Mouse (Mus musculus): ENCODE measurements around the gene Fgd6. TPM values are rescaled to one million over a fixed set of nuclear protein-coding genes. Genes with fewer than 3 reads are reported as not detected.

Gene Fgd6
- polyA plus RNA-seq, 1 experiment from 2014 or later: 5.2 TPM

- Histone ChIP-seq H3K9me3 (replicated peaks) (no peaks in the 10 kb centered on the region), H3K4me1 (no peaks in the 10 kb centered on the region), H3K27me3 (no peaks in the 10 kb centered on the region), H3K4me2 (replicated peaks) (no peak overlapping the region), H3K9ac (no peak overlapping the region), H3K4me3 (no peak overlapping the region), H3K36me3 (peaks cover 16% of the 10 kb centered on the region), H3K27ac (no peak overlapping the region)
- no peak for ATAC-seq (ENCODE audit: low FRiP score)
- 90% methylated on average over 4 of the region's 4 CpGs for WGBS
Measured at GRCm38 (mm10) chr10:94021059-94021458, 14.7 kb upstream of the Fgd6 start.

GRCm38 (mm10) chr10:94025079-94025478 lies 10.7 kb upstream of the Fgd6 start:
- H3K27ac ChIP-seq: no peak overlapping the region
- 94% methylated on average over 8 of the region's 8 CpGs for WGBS
- ATAC-seq (ENCODE audit: low FRiP score): 0 out of 2 replicates have a peak, but pooled peaks have one; percentile 35
- H3K4me3 ChIP-seq: no peak overlapping the region
- H3K27me3 ChIP-seq: no peaks in the 10 kb centered on the region
- H3K4me1 ChIP-seq: no peaks in the 10 kb centered on the region
- peaks cover 29% of the 10 kb centered on the region for H3K36me3 ChIP-seq
- no peaks in the 10 kb centered on the region for H3K9me3 ChIP-seq (replicated peaks)
- no peak overlapping the region for H3K9ac ChIP-seq
- H3K4me2 ChIP-seq (replicated peaks): no peak overlapping the region

GRCm38 (mm10) chr10:94028493-94028892 lies 7.3 kb upstream of the Fgd6 start:
- ATAC-seq (ENCODE audit: low FRiP score): no peak
- H3K36me3 ChIP-seq: peaks cover 33% of the 10 kb centered on the region
- H3K27ac ChIP-seq: no peak overlapping the region
- no peaks in the 10 kb centered on the region for H3K9me3 ChIP-seq (replicated peaks)
- 85% methylated on average over 6 of the region's 6 CpGs for WGBS
- H3K4me1 ChIP-seq: peaks cover 7% of the 10 kb centered on the region
- H3K4me2 ChIP-seq (replicated peaks): no peak overlapping the region
- no peak overlapping the region for H3K4me3 ChIP-seq
- H3K9ac ChIP-seq: no peak overlapping the region
- no peaks in the 10 kb centered on the region for H3K27me3 ChIP-seq

- H3K4me3 ChIP-seq: no peak overlapping the region
- H3K9ac ChIP-seq: no peak overlapping the region
- H3K4me1 ChIP-seq: peaks cover 19% of the 10 kb centered on the region
- no peaks in the 10 kb centered on the region for H3K27me3 ChIP-seq
- 93% methylated on average over 6 of the region's 6 CpGs for WGBS
- H3K4me2 ChIP-seq (replicated peaks): no peak overlapping the region
- H3K36me3 ChIP-seq: peaks cover 17% of the 10 kb centered on the region
- no peaks in the 10 kb centered on the region for H3K9me3 ChIP-seq (replicated peaks)
- H3K27ac ChIP-seq: no peak overlapping the region
- ATAC-seq (ENCODE audit: low FRiP score): no peak
Measured at GRCm38 (mm10) chr10:94031164-94031563, 4.6 kb upstream of the Fgd6 start.

DNA sequence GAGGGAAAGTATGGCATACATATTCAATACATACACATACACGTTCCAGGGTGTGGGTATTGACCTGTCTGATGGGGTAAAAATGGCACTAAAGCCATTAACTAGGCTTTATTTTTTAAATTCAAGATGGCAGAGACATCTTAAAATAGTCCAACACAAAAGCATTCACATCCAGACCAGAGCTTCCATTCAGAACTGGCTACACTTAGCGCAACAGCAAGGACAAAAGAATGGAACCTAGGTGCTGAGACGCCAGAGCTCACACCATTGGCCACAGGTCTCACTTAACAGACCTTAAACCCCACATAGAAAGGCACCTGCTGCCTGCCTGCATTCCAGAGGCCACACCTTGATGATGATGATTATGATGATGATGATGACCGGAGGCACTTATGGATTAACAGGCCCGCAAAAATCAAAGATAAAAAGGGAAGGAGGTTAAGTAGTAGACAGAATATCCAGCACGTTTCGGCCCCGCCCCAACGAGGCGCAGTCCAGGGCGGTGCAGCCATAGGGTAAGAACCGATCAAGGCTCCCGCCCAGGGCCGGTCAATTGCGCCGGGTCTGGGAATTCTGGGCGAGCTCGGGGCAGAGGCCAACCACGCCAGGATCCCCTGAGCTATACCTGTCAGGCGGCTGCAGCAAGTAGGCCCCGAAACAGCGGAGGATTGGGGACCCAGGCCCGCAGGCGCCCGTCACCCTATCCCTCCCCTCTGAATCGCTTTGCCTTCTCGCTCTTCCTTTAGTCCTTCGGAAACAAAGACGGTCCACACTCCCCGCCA lies 734 bp upstream of the Fgd6 start:
- 2% methylated on average over 30 of the region's 30 CpGs for WGBS
- Histone ChIP-seq H3K4me1 (peaks cover 19% of the 10 kb centered on the region), H3K27ac (peak overlapping the region; percentile 56), H3K27me3 (no peaks in the 10 kb centered on the region), H3K9me3 (replicated peaks) (no peaks in the 10 kb centered on the region), H3K4me3 (peak overlapping the region; percentile 59), H3K4me2 (replicated peaks) (peak overlapping the region; percentile 61), H3K9ac (peak overlapping the region; percentile 78), H3K36me3 (peaks cover 5% of the 10 kb centered on the region; the same call in 1 of the 2 replicates)
- peak; percentile 87 for ATAC-seq (ENCODE audit: low FRiP score)

GRCm38 (mm10) chr10:94036375-94036758 lies 566 bp downstream of the Fgd6 start:
- ATAC-seq (ENCODE audit: low FRiP score): no peak; the same call in 1 of the 2 replicates
- Histone ChIP-seq H3K9ac (peak overlapping the region; percentile 87), H3K9me3 (replicated peaks) (no peaks in the 10 kb centered on the region), H3K36me3 (no peaks in the 10 kb centered on the region), H3K4me3 (peak overlapping the region; percentile 59), H3K4me1 (peaks cover 19% of the 10 kb centered on the region), H3K4me2 (replicated peaks) (peak overlapping the region; percentile 57), H3K27ac (peak overlapping the region; percentile 62), H3K27me3 (no peaks in the 10 kb centered on the region)
- under 1% methylated on average over 29 of the region's 32 CpGs for WGBS

DNA sequence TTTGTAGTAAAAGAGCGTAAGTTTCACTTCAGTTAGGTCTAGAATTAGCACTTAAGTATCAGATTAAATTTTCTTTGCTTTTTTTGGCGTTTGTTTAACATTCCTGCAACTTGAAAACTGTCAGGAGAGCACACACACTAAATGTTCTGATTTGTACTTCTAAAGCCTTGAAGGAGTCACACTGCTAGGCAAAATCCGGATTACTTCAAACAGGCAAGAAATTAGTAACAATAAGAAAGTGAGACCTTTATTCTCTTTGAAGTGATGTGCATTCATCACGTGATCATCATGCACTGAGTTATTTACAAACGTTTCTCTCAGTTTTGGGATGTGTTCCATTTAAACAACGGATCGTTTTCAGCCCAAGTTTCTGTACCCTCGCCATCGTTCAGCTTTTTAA lies 1.4 kb downstream of the Fgd6 start:
- Histone ChIP-seq H3K27ac (no peak overlapping the region), H3K9ac (no peak overlapping the region), H3K27me3 (no peaks in the 10 kb centered on the region), H3K4me3 (peak overlapping the region; percentile 59; the same call in 1 of the 2 replicates), H3K9me3 (replicated peaks) (no peaks in the 10 kb centered on the region), H3K4me2 (replicated peaks) (peak overlapping the region; percentile 57), H3K36me3 (no peaks in the 10 kb centered on the region), H3K4me1 (peaks cover 19% of the 10 kb centered on the region)
- no peak for ATAC-seq (ENCODE audit: low FRiP score)
- 52% methylated on average over 9 of the region's 9 CpGs for WGBS

- no peak for ATAC-seq (ENCODE audit: low FRiP score)
- 73% methylated on average over 4 of the region's 4 CpGs for WGBS
- Histone ChIP-seq H3K27me3 (no peaks in the 10 kb centered on the region), H3K9me3 (replicated peaks) (no peaks in the 10 kb centered on the region), H3K27ac (no peak overlapping the region), H3K4me1 (peaks cover 19% of the 10 kb centered on the region), H3K36me3 (no peaks in the 10 kb centered on the region), H3K4me3 (no peak overlapping the region), H3K4me2 (replicated peaks) (no peak overlapping the region), H3K9ac (no peak overlapping the region)
Measured at GRCm38 (mm10) chr10:94037596-94037995, 1.8 kb downstream of the Fgd6 start.

DNA sequence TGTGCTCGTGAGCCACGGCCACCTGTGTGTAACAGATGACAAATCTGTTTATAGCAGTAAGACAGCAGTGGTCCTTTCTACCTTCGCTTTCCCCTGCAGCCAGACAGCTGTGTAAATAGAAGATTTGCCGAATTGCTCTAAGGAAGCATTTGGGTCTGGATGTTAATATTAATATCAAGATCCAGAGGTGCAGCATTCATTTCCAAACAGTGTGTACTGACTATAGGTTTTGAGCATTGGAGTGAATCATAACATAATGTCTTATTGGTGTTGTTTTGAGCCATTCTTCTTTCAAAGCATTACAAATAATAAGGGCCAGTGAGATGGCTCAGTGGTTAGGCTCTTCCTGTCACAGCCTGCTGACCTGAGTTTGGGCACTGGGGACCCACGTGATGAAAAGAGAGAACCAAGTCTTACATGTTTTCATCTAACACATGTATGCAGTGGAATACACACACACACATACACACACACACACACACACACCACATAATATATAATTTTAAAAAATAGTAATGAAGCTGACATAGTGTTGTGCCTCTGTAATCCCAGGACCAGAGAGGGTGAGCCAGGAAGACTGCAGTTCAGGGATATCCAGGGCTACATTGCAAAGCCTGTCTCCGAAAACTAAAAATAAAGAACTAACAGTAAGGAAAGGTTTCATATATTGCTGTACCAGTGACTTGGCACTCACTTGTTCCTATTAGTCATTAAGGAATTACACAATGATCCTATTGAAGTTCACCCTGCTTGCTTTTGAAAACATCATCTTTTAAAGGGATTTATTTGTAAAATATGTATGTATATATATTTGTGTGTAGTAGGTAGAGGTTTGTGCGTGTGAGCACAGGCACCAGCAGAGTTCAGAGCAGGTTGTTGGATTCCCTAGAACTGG lies 2.8 kb downstream of the Fgd6 start:
- Histone ChIP-seq H3K4me1 (peaks cover 11% of the 10 kb centered on the region), H3K36me3 (no peaks in the 10 kb centered on the region), H3K4me2 (replicated peaks) (no peak overlapping the region), H3K9ac (no peak overlapping the region), H3K9me3 (replicated peaks) (no peaks in the 10 kb centered on the region), H3K4me3 (no peak overlapping the region), H3K27ac (no peak overlapping the region), H3K27me3 (no peaks in the 10 kb centered on the region)
- ATAC-seq (ENCODE audit: low FRiP score): no peak
- WGBS: 71% methylated on average over 7 of the region's 7 CpGs

- no peak overlapping the region for H3K27ac ChIP-seq
- 25% methylated on average over 10 of the region's 10 CpGs for WGBS
Measured at GRCm38 (mm10) chr10:94043908-94044307, 8.1 kb downstream of the Fgd6 start.

DNA sequence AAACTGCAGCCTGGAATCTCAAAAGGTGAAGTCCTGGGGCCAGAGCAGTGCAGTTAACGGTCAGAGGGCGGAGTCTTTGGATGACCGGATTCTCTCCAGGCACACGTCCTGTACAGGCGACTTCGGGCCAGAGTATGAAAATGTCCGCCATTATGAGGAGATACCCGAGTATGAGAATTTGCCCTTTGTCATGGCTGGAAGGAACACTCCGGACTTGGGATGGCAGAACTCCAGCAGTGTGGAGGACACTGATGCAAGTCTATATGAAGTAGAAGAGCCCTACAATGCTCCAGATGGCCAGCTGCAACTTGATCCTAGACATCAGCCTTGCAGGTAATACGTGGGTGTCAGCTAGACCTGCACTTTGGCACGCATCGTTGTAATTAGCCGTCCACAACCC lies 9.5 kb downstream of the Fgd6 start:
- H3K27me3 ChIP-seq: no peaks in the 10 kb centered on the region
- no peak overlapping the region for H3K9ac ChIP-seq
- H3K4me2 ChIP-seq (replicated peaks): no peak overlapping the region
- peaks cover 12% of the 10 kb centered on the region; the same call in 1 of the 2 replicates for H3K36me3 ChIP-seq
- 94% methylated on average over 13 of the region's 13 CpGs for WGBS
- no peaks in the 10 kb centered on the region for H3K4me1 ChIP-seq
- H3K4me3 ChIP-seq: no peak overlapping the region
- no peaks in the 10 kb centered on the region for H3K9me3 ChIP-seq (replicated peaks)
- no peak overlapping the region for H3K27ac ChIP-seq
- no peak for ATAC-seq (ENCODE audit: low FRiP score)

More at GRCm38 (mm10) chr10:94043908-94044307, 8.1 kb downstream of the Fgd6 start:
- Histone ChIP-seq H3K9me3 (replicated peaks) (no peaks in the 10 kb centered on the region), H3K4me2 (replicated peaks) (no peak overlapping the region), H3K36me3 (peaks cover 12% of the 10 kb centered on the region; the same call in 1 of the 2 replicates), H3K4me1 (no peaks in the 10 kb centered on the region), H3K27me3 (no peaks in the 10 kb centered on the region), H3K9ac (no peak overlapping the region), H3K4me3 (no peak overlapping the region)
- ATAC-seq (ENCODE audit: low FRiP score): no peak

DNA sequence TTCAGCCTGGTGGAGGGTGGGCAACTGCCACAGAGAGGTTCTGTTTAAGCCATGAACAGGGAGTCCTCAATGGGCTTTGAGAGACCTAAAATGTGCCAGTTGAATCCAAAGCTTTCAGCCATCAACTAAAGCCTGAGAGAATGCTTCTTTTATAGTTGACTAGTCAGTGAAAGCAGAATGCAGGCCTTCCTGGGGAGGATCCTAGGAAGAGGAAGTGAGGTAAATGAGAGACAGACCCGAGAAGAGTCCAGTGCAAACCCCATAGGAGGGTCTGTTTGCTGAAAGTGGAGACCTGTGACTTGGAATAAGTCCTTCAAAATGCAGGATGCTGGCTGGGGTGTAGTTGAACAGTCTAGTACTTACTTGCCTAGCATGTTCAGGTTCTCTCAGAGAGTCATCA lies 11.2 kb downstream of the Fgd6 start:
- Histone ChIP-seq H3K9me3 (replicated peaks) (no peaks in the 10 kb centered on the region), H3K27ac (no peak overlapping the region), H3K27me3 (no peaks in the 10 kb centered on the region), H3K36me3 (peaks cover 12% of the 10 kb centered on the region; the same call in 1 of the 2 replicates), H3K4me1 (no peaks in the 10 kb centered on the region), H3K9ac (no peak overlapping the region), H3K4me2 (replicated peaks) (no peak overlapping the region), H3K4me3 (no peak overlapping the region)
- 62% methylated on average over 1 of the region's 1 CpGs for WGBS
- ATAC-seq (ENCODE audit: low FRiP score): no peak

All from hindbrain, embryonic 12.5 days (tissue).